Mouse (Mus musculus) liver, adult 2 months (tissue): ENCODE data around the gene Slc5a10. TPM values are rescaled to one million over a fixed set of nuclear protein-coding genes. Genes with fewer than 3 reads are reported as not detected.

Experiments
- DNase-seq: peaks from one replicate; pipeline ENCODE4 v3.0.0-alpha.2; 2011; ENCODE audit warnings: low read depth, low spot score; ENCODE audit errors: extremely low read depth
- H3K27ac ChIP-seq: fragments of 200-500 bp; replicated peaks from 2 replicates; pipeline ENCODE4 v1.5.1; 2012; ENCODE audit warnings: low read depth, mild to moderate bottlenecking, control low read depth, inconsistent platforms, low read length; ENCODE audit not compliant: insufficient read depth
- H3K27me3 ChIP-seq: fragments of 200-500 bp; 2 replicates; pipeline ENCODE4 v1.6.1; 2012; ENCODE audit warnings: mild to moderate bottlenecking, moderate library complexity, low read length, inconsistent platforms; ENCODE audit not compliant: control insufficient read depth, insufficient read depth
- H3K36me3 ChIP-seq: fragments of 200-500 bp; 2 replicates; pipeline ENCODE4 v1.6.1; 2012; ENCODE audit warnings: low read length, inconsistent platforms; ENCODE audit not compliant: control insufficient read depth, insufficient read depth
- H3K4me1 ChIP-seq: fragments of 200-500 bp; 2 replicates; pipeline ENCODE4 v1.6.1; 2011; ENCODE audit warnings: low read length; ENCODE audit not compliant: control insufficient read depth, insufficient read depth
- H3K4me3 ChIP-seq: fragments of 200-500 bp; 2 replicates; pipeline ENCODE4 v1.5.1; 2011; ENCODE audit warnings: low read depth, mild to moderate bottlenecking, control low read depth, low read length, moderate library complexity; ENCODE audit not compliant: insufficient read depth
- H3K79me2 ChIP-seq: fragments of 200-500 bp; 2 replicates; pipeline ENCODE4 v1.6.1; 2012; ENCODE audit warnings: inconsistent platforms, mild to moderate bottlenecking, low read length, moderate library complexity; ENCODE audit not compliant: control insufficient read depth, insufficient read depth
- H3K9ac ChIP-seq: fragments of 200-500 bp; 2 replicates; pipeline ENCODE4 v1.6.1; 2012; ENCODE audit warnings: low read depth, mild to moderate bottlenecking, control low read depth, inconsistent platforms, low read length
- CTCF ChIP-seq: fragments of 200-500 bp; IDR thresholded peaks from 2 replicates; pipeline ENCODE4 v1.5.1; 2011; ENCODE audit warnings: low read depth, low read length, control low read depth
- POLR2A ChIP-seq: fragments of 200-500 bp; IDR thresholded peaks from 2 replicates; pipeline ENCODE4 v1.6.1; 2011; ENCODE audit warnings: low read length, control low read depth; ENCODE audit not compliant: insufficient read depth; ENCODE audit errors: extremely low read depth
- WGBS: fragments of 180-500 bp; shearing (Covaris S2); methylation state at CpG from one replicate; pipeline ENCODE4 v1.1.7; 2018; 5-methylcytosine and 5-hydroxymethylcytosine counted together
- polyA plus RNA-seq: library from polyadenylated mRNA; depleted of rRNA; stranded (reverse); fragments of >200 nt; gene quantifications from 2 replicates; pipeline ENCODE4 v1.2.3, GENCODE M21; 2012
- total RNA-seq: library from RNA; depleted of rRNA; stranded (reverse); fragments of >200 nt; gene quantifications from 2 replicates; pipeline ENCODE4 v1.2.3, GENCODE M21; 2014

Slc5a10 gene
- total and polyA plus RNA-seq, 2 experiments: not detected

DNA sequence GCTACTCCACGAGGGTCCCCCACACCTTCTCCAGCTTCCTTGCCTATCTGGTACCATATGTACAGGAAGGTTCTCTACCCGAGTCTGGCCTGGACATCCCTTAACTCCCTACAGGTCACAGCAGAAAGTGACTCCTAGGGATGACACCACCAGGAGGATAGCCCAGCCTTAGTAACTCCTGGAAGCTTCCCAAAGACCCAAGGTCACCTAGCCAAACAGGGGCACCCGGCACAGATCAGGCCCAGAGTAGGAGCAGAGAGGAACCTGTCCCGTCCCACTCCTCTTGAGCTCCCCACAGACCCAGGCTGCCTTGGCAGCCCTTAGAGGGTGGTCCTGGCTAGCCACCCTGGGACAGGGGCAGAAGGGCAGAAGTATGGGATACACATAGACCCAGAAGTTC lies 55.2 kb downstream of the Slc5a10 start:
- Histone ChIP-seq H3K4me3 (no peak overlapping the region), H3K27ac (no peak overlapping the region), H3K4me1 (no peaks in the 10 kb centered on the region), H3K36me3 (no peaks in the 10 kb centered on the region), H3K9ac (no peak overlapping the region), H3K79me2 (no peaks in the 10 kb centered on the region), H3K27me3 (no peaks in the 10 kb centered on the region)
- no peak for DNase-seq
- TF ChIP-seq CTCF (no peak), POLR2A (no peak)
- 73% methylated on average over 4 of the region's 4 CpGs for WGBS

- Histone ChIP-seq H3K4me3 (no peak overlapping the region), H3K9ac (no peak overlapping the region), H3K27me3 (no peaks in the 10 kb centered on the region), H3K79me2 (no peaks in the 10 kb centered on the region), H3K27ac (no peak overlapping the region), H3K36me3 (no peaks in the 10 kb centered on the region), H3K4me1 (no peaks in the 10 kb centered on the region)
- DNase-seq: no peak
- TF ChIP-seq POLR2A (no peak), CTCF (no peak)
- WGBS: 92% methylated on average over 5 of the region's 5 CpGs
Observed at GRCm38 (mm10) chr11:61662189-61662588, 58.4 kb downstream of the Slc5a10 start.

DNA sequence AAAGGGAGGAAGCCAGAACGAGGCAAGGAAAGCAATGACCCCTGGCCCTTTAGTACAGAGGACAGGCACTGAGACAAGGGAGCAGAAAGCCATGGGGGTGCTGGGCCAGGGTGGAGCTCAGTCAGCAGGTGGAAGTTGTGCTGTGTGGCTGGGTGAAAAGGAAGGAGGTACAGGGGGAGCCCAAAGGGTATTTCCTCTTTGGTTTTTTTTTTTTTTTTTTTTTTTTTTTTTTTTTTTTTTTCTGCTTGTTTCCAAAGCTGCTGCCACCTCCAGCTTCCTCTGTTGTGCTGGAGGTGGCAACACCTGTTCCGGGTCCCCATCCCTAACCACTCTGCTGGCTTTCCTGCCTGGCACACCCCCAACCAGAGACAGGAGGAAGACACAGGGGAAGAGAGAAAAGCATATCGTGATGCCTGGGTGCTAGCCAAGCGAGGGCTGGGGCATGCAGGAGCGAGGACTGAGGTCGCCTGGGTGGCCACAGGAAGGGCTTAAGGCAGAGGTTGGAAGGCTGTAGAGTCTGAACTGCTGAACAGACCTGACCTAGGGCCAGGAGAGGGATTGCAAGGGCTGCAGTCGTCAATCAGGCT lies 59.7 kb downstream of the Slc5a10 start:
- Histone ChIP-seq H3K27me3 (no peaks in the 10 kb centered on the region), H3K4me1 (no peaks in the 10 kb centered on the region), H3K4me3 (no peak overlapping the region), H3K79me2 (no peaks in the 10 kb centered on the region), H3K27ac (no peak overlapping the region), H3K36me3 (no peaks in the 10 kb centered on the region), H3K9ac (no peak overlapping the region)
- DNase-seq: no peak
- TF ChIP-seq POLR2A (no peak), CTCF (no peak)
- 56% methylated on average over 7 of the region's 7 CpGs for WGBS

DNA sequence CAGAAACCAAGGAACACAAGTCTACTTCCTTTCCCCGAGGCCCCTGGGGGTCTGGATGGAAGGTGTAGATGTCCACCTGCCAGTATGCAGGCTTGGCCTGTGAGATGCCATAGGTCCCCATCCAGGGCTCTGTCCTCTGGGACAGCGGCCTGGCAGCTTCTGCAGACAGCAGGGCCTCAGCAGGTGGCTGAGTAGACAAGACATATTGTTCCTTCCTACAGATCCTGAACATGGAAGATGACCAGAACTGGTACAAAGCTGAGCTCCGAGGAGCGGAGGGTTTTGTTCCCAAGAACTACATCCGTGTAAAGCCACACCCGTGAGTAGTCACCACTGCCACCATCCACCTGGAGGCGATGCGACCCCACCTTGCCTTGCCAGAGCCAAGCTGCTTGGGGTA lies 60.6 kb downstream of the Slc5a10 start:
- H3K9ac ChIP-seq: no peak overlapping the region
- H3K27ac ChIP-seq: no peak overlapping the region
- TF ChIP-seq CTCF (no peak), POLR2A (no peak)
- no peaks in the 10 kb centered on the region for H3K27me3 ChIP-seq
- H3K36me3 ChIP-seq: no peaks in the 10 kb centered on the region
- 93% methylated on average over 8 of the region's 8 CpGs for WGBS
- no peak overlapping the region for H3K4me3 ChIP-seq
- H3K79me2 ChIP-seq: no peaks in the 10 kb centered on the region
- no peak for DNase-seq
- H3K4me1 ChIP-seq: no peaks in the 10 kb centered on the region

- H3K27ac ChIP-seq: no peak overlapping the region
- H3K9ac ChIP-seq: no peak overlapping the region
Observed at GRCm38 (mm10) chr11:61659011-61659858, 61.4 kb downstream of the Slc5a10 start.

More at GRCm38 (mm10) chr11:61659011-61659858, 61.4 kb downstream of the Slc5a10 start:
- DNase-seq: no peak
- no peak for TF ChIP-seq POLR2A
- TF ChIP-seq CTCF: no peak
- Histone ChIP-seq H3K4me1 (no peaks in the 10 kb centered on the region), H3K4me3 (no peak overlapping the region), H3K79me2 (no peaks in the 10 kb centered on the region), H3K36me3 (no peaks in the 10 kb centered on the region), H3K27me3 (no peaks in the 10 kb centered on the region)
- WGBS: 86% methylated on average over 4 of the region's 4 CpGs
